Mouse (Mus musculus): ENCODE data around the gene Fchsd2.

GRCm38 (mm10) chr7:101327786-101328185 lies 235.1 kb downstream of the Fchsd2 start:
- TF ChIP-seq CTCF (IDR thresholded peaks at IDR 0.05; ENCODE audit: extremely low read depth, insufficient read depth, insufficient read length, insufficient replicate concordance): no peak
- no peak for TF ChIP-seq POLR2A (IDR thresholded peaks at IDR 0.05; ENCODE audit: low read depth, low read length)
